Mouse (Mus musculus): ENCODE measurements at regions not wholly inside any gene's neighbourhood (a gene's known extent, or its start where the extent isn't known, plus 50 kb on each side); places are given as distances from the start of the nearest gene placed in this dataset.
A peak's percentile ranks its signal among the peaks of the same experiment; 100 is the strongest.
"Not testable (repeated sequence)": the region's sequence is repeated elsewhere in the genome, so short reads cannot be mapped to it uniquely, and the experiment has no call there.

DNA sequence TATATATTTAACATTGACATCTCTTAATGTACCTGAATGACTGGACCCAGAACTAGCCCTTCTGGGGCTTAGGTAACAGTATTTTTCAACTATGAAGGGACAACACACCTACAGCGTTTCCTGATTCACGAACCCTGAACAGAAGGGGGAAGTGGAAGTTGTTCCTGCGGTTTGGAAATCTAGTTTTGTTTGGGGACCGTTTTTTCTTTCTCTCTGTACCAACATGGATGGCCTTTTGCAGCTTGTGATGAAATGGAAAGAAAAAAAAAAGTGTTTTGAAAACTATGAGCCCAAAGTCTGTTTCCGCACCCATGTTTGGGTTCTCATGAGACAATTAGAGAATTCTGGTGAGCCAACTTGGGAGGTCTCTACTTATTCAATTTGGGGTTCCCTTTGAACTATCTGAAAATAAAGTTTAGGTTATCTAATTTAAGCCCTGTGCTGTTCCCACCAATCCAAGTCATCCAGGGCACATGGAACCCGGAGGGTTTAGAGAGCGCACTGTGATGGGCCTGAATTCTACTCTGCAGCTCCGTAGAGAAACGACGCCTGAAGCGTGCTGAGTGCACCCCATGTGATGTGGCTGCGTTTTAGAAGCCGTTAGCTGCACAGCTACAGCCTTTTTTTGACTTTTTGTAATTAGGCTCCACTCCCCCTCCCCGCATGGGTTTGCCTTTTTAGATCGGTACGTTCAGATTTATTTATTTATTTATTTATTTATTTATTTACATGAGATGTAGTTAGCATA is 137.0 kb upstream of the Rapgef5 start:
- no peak for DNase-seq (ENCODE audit: low spot score in 2 of 2)

DNA sequence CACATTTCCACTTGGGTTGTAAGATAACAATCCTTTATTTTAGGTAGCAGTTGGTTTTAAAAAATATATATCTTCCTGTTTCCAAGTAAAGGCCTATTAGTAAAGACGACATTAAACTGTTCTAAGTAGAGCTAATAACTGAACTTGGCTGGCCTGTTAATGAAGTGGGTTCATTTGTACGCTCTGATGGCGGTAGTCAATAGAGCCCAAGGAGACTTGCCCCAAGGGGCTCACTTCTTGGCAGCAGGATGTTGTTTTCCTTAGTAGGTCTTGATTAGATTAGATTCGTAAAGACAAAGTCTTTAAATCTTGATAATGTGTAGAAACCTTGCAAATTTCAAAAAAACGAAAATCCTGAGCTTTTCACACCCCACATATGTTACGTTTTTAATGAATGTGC is 135.4 kb upstream of the Rapgef5 start:
- no peak for DNase-seq (ENCODE audit: low spot score in 2 of 2)

DNA sequence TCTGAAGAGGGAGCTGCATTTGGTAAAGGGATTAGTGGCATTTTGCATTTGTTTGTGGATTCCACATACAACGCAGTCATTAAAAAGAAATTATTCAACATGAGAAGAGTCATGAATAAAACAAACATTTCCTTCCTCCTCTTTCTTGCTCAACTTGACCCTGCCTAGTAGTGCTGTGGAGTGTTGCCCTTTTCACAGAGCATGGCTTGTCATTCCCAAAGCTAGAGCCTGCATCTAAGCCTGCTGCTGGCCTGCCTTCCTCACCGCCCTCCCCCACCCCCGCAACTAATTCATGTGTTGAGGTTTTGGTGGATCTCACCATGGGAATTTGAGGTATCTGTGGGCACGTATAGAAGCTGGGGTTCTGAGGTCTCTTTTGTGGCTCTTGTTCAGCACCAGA is 133.6 kb upstream of the Rapgef5 start:
- DNase-seq (ENCODE audit: low spot score in 2 of 2), result not testable (repeated sequence)

DNA sequence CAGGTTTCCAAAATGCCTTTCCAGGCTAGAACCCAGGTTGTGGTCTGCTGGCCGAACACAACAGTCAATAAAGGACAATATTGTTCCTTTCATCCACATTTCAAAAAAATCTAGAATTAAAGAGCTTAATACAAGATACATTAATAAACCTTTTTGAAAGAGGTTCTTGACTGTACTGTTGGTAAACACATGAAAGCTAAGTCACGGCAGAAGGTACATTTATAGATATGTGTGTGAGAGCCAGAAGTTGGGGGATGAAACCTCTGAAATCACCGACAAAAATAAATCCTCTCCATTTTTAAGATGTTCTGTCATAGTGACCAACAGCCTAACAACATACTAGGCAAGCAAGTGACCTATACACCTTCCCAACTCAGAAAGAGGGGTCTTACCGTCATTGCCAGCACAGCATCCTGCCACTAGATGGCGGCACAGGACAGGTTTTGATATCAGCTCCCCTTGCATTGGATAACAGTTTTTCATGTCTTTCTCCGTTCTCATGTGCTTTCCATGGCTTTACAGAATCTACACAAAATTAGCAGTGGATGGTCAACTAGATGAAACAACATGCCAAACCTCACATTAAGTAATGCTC is 131.1 kb upstream of the Rapgef5 start:
- peak; percentile 75 to 82 for DNase-seq (ENCODE audit: low spot score in 2 of 2)

DNA sequence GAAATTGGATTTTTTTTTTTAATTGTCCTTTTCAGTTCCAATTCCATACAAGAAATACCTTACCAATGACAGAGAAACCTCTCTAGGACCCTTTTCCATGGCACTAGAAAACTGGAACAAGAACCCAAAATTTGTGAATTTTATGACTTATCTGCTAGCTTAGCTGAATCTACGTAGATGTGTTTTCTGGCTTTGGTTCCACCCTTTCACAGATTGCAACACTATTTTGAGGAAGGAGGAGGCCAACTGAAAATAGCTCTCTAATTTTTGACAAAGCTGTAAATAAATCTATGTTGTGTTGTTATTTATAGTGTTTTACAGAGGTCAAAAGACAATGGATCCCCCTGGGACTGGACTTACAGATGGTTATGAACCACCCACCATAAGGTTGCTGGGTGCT is 130.6 kb upstream of the Rapgef5 start:
- DNase-seq (ENCODE audit: low spot score in 2 of 2), result no peak

DNA sequence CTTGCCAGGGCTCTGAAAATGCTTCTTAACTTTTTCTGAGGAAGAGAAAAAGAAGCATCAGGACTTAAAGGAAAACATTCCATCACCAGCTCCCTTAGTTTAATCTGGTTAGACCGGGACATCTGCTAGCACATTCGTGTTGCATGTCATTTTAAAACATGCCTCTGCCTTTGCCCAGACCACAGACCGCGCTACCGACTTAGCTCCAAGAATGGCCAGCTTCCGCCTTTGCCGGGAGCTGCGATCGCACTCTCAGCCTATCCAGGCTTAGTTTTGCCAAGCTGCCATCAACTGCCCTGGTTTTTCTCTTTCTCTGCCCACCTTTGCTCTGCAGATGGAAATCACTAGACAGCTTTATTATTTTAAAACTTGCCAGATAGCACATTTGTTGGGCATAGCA is 129.3 kb upstream of the Rapgef5 start:
- no peak for DNase-seq (ENCODE audit: low spot score in 2 of 2)

DNA sequence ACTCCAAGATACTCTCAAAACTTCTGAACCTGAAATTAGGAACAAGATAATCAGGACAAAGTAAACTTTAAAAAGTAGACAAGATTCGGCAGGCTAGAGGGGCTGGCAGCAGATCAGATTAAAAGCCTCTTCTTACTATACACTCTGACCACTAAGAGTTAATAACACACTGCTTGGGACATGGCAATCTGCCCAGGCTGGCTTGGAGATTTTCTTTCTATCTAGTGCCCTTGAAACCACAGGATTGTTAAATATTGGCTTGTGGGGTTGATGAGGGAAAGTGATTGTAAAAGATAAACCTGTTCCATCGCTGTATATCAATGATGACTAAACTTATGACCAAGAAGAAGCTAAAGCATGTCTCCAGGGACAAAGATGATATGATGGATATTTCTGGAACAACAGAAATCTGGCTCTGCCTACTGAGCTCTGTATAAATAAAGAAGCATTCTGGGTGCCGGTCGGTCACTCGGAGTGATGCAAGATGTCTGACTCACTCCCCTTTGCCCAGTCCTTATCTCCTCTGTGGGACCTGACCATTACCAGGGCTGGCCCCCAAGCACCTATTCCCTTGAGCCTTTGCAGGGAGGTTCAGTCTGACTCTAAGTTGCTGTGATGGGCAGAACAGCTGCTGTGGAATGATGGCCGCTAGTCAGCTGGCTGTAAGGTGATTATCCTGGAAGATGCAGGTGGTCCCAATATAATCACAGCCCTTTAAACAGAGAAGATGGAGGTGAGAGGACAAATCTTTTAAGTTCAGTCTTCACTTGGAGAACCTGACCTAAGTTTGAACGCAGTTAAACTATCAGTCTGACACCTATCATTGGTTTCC is 126.5 kb upstream of the Rapgef5 start:
- peak in 1 of 2 experiments; percentile 54 for DNase-seq (ENCODE audit: low spot score in 2 of 2)

DNA sequence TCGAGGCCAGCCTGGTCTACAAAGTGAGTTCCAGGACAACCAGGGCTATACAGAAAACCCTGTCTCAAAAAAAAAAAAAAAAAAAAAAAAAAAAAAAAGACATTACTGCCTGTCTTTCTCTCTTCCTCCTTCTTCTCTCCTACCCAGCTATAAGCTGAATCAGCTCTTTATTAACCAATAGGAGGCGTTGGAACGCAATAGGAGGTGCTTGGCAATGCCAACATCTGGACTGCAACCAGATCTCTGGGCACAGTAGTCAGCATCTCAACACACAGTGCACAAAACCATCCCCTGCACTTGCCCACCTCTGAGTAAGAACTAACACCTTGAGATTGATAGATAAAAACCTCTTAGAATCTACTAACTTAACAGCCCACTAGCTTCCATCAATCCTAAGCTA is 118.8 kb upstream of the Rapgef5 start:
- DNase-seq (ENCODE audit: low spot score in 2 of 2), result no peak

DNA sequence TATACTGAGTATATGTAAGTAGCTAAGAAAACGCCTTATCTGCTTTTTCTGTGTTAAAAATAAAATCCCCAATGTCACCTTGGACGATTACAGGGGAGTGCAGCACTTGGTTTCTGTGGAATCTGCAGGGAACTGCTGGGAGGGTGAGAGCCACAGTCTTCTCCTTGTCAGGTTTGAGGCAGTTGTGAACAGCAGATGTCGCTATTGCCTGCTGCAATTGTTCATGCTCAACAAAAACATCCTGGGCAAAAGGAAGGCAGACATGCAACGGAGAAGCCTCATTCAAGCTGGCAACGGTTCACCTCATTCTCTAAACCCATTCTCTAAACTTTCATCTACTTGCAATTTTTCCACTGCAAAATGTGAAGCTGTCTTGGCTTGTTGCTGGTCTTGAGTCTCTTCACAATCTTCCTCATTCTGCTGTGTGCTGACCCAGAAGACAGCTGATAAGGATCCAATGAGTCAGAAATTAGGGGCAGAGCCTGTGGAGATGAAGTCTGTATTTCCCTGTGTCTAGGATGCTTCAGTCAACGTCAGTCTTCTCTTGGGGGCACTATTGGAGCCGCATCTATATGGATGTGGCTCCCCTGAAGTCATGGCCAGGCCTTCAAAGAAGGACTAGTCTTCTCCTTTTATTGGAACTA is 112.6 kb upstream of the Rapgef5 start:
- peak; percentile 73 to 78 for DNase-seq (ENCODE audit: low spot score in 2 of 2)

DNA sequence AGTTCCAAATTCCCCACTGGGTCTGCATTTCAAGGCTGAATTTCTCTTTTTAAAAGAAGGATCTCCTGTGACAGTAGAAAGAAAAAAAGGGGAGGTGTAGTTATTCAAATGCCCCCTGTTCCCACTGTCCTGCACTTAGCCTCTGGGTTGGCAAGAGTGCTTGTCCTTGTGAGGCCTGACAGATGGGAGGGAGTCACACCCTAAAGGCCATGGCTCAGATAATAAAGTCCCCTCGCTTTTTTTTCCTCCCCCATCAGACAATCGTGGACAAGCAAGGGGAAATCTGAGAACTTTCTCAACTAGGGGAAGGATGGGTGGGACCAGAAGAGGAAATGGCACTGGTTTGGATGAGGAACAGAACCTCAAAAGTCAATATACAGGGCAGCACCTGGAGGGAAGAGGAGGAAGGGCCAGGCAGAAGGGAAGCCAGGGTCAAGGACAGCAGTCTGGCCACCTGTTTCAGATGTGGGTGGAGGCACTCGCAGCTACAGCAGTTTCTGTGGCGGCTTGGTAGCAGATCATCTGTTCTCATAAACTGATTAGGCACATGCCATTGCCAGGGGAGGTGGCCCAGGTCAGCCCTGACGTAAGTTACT is 112.0 kb upstream of the Rapgef5 start:
- no peak for DNase-seq (ENCODE audit: low spot score in 2 of 2)

DNA sequence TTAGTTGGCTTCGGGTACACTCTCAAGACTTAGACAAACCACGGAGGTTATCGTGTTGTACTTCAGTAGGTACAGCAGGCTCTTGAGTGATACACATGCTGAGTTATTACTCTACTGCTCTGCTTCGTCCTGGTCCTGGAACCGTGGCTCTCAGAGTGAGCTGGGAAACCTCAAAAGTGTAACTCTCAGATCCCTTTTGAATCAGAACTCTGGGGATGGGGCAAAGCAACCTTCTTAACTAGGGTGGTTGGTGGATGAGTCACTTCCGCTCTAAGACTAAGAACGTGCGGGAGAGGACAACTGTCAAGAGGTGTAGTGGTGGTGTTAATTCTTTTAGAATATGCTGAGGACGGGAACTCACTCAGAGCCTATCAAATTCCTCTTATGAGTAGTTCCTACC is 109.4 kb upstream of the Rapgef5 start:
- DNase-seq (ENCODE audit: low spot score in 2 of 2), result no peak

DNA sequence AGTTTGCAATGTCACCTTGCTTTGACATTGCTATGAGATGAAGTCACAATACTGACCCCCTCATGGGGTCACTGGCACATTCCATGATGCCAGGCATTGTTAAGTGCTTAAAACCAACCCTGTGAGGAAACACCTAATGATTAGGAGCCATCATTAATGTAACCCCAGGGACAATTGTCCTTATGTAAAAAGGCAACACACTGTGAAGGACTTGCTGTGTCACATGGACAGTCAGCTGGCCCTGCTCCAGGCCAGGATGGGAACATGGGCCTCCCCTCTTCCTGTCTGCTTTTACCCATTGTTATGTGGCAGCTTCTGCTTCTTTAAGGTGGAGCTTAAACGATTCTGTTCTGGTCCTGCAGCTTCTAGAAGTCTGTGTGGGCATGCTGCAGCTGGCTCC is 105.7 kb upstream of the Rapgef5 start:
- DNase-seq (ENCODE audit: low spot score in 2 of 2), result no peak

DNA sequence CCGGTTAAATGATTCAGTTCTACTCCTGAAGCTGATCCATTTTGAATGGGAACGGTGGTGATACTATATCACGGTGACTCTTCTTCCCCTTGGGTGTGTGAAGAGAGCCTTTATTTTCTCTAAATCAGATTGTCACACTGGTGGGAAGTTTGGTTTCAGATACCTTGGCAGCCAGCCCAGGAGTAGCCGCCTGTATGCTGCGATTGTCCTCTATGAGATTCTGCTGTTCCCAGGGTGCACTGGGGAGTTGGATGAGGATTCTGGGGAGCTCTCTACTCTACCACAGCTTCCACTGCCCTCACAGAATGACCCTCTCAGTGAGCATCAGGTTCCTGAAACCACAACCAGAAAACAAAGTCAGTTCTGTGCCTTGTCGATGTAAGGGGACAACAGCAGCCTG is 104.0 kb upstream of the Rapgef5 start:
- no peak for DNase-seq (ENCODE audit: low spot score in 2 of 2)

DNA sequence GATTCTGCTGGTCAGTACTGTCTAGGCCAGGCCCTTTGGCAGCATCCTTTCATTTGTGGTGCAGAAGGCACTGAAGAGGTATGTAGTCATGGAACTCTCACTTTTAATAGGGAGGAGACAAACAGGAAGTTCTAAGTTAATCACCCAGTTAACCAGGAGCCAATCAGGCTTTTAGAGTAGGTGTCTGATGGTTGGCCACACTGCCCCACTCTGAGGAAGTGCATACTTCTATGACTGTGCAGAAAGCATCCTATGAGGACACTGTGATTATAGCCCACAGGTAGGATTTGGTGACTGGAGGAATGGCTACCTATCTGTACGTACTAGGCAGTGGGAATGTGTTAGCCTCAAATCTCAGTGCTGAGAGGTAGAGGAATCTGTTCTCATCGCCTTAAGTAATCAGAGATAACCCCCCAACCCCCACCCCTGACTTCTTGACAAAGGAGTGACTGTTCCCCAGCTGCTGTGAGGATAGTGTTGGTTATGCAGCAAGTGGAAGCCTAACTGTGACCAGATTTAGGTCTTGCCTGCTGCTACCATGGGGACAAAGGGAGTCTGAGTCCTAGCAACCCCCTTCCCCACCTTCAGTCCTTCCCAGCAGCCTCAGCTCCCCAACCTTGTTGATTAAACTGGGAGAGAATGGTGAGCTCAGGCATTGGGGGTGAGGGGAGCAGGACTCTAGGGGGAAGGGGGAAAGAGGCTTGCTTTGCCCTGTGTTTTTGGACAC is 103.3 kb upstream of the Rapgef5 start:
- DNase-seq (ENCODE audit: low spot score in 2 of 2), result no peak

DNA sequence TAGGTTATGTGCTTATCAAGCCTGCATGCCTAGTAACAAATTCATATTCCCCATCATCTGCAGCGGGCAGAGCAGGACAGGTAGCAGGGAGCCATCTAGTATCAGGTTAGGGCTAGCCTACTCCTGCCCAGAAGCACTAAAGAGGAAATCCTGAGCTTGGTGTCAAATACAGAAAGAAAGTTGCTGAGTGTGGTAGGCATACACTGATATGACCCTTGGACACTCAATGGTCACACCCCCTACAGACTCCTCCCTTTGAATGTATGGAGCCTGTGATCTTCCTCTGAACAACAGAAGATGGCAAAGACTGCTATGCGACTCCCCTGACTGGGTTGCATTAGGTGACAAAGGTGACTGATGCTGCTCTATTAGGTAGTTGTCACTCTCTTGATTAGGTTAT is 102.3 kb upstream of the Rapgef5 start:
- no peak for DNase-seq (ENCODE audit: low spot score in 2 of 2)

DNA sequence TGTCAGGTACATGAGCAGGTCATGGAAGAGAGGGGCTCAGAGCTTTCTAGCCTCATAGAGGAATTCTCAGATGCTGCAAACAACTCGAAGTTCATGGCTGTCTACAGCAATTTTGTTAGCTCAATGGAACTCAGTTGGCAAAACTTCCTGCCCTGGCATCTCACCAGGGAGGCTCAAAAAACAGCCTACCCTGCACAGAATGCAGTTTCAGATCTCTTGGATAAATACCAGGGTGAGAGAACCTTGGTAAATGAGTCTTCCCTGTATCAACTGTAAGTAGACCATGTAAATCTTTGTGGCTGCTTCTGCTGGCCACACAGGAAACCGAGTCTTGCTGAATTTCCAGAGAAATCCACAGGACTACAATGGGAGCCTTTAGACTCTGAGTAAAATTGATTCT is 101.1 kb upstream of the Rapgef5 start:
- DNase-seq (ENCODE audit: low spot score in 2 of 2), result no peak

DNA sequence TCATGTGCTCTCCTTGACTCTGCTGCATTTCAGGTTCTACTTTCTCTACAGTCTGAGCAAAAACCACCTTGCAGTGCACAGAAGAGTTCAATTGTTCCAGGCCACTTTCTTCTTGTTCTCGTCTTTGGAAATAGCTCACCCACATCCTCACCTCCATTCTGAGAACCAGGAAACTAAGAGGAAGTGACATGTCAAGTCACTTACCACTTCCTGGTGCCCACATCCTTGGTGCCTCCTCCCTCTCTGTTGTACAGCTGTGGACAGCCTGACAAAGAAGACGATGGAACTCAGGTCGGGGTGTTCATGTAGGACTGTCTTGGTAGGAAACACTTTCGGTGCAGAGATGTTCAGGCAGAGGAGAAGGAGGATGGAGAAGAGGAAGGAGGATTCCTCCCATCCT is 98.3 kb upstream of the Rapgef5 start:
- no peak for DNase-seq (ENCODE audit: low spot score in 2 of 2)

DNA sequence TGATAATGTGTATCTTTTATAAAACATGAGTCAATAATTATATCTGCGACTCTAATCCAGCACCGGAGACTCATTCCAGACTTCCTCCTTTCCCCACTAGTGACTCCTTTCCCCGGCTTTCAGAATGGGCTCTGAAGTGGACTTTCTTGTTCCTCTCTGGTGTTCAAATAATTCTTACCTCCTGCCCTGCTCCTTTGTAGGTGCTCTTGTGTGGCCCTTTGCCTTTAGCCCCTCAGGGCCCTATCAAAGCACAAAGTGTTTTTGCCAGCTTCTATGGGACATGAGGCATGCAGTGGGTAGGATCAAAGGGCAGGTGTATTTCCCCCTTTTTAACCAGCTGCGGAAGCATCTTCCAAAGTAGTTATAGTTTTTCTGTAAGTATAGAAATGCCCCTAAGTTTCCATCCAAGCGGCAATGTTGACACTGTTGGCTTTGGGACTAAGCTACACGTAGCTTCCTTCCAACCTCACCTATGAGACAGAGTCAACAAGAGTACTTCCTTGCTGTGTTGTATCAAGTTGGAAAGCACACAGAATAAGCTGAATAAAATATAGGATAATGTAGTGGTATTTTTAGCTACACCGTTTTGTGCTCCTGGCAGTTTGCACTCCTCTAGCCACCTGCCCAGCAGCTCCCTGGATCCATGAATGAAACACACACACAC is 93.8 kb upstream of the Rapgef5 start:
- no peak for DNase-seq (ENCODE audit: low spot score in 2 of 2)

DNA sequence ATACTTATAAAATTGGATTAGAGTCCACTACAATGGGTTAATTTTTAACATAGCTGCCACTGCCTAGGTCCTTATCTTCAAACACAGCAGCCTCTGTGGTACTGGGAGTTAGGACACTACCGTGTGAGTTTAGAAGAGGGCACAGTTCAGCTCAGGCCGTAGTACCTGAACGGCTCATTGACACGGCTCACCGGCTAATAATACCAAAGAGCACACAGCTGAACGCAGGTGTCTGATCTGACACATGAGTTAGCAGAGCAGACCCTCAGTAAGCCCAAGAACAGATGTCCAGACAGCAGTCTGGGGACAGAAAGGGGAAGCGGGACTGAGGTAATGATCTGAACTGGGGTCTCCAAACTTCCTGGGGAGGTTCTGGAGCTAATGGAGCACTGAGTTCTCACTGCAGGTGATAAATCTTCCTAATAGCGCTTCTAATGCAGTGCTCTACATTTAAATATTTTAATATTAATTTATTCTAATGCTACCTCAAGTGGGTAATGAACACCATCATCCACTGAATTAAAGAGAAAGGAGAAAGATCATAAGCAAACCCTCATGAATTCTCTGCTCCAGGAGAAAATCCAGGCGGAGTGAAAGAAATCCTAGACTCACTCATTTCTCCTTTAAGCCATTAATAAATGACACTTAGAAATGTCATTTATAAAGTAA is 90.8 kb upstream of the Rapgef5 start:
- DNase-seq (ENCODE audit: low spot score in 2 of 2), result no peak

DNA sequence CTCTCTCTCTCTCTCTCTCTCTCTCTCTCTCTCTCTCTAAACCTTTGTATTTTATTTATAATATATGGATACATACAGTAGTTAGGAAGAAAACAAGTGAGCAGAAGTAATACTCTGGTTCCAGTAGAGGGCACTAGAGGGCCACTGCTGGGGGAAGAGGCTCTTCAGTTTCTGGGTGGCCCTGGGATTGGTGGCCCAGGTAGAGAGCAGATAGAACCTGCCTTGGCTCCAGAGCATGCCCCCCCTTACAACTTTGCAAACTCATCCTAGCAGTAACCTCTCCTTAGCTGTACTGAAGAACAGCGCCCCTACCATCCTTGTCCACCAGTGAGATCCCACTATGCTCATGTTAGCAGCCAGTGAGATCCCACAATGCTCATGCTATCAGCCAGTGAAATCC is 88.8 kb upstream of the Rapgef5 start:
- peak in 1 of 2 experiments; percentile 26 for DNase-seq (ENCODE audit: low spot score in 2 of 2)

Measured in cerebellum, postnatal 4 days (tissue).